Mouse (Mus musculus) neural tube, postnatal 0 days (tissue): Measurements from ENCODE around the gene Vmn1r75. TPM values are rescaled to one million over a fixed set of nuclear protein-coding genes. Genes with fewer than 3 reads are reported as not detected.

Experiments used
- polyA plus RNA-seq: library from polyadenylated mRNA; unstranded; fragments of >200 nt; fragmentation: Nextera tagmentation; extraction: Ambion mirVana; gene quantifications from 2 replicates; pipeline ENCODE4 v1.2.1, GENCODE M21; 2015

The Vmn1r75 gene
- polyA plus RNA-seq, result not detected in 2 replicates

DNA sequence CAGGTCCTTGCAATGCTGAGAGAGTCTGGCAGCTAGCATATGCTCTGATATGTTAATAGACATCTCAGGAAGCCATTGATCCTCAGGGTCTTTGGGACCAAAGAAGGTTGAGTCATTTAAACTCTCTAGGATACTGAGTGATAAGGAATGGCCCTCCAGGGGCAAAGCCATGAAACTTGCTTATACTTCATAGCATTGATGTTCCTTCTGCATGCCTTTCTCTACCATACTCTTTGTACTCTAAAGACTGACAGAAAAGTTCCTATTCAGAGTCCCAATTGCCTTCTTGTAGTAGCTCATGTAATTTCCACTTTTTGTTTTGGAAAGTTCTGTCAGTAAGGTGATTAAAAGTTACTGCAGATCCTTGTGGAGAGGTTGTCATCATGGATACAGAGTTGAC, at the start of gene Vmn1r75:
Gene Vmn1r75 (plus strand): TSS at position 301 of the 400 bp plus-strand sequence.

DNA sequence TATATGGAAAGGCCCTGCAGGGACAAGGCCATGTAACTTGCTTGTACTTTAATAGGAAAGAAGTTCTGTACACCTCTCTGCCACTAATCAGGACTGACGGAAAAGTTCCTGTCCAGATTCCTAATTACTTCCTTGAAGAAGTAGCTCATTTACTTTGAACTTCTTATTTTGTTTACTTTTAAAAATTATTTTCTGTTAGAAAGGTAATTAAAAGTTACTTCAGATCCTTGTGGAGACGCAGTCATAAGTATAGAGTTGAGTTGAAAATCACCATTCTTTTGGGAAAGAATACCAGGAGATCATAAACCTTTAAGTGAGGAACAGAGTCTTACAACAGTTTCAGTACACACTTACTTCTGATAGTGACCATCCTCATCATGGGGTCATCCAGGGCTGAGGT, 40.8 kb upstream of the Vmn1r75 start, which contains the start of gene Vmn1r74:
Gene Vmn1r74 (plus strand): TSS at position 301 of the 400 bp plus-strand sequence.

Other genes starting within 250 kb of the Vmn1r75 start
- gene Vmn1r72, start 194.5 kb upstream of the Vmn1r75 start, polyA plus RNA-seq, result not detected in 2 replicates
- not detected in 2 replicates for gene Vmn1r73, start 144.4 kb upstream of the Vmn1r75 start, polyA plus RNA-seq
- not detected in 2 replicates for gene Vmn1r74, start 40.6 kb upstream of the Vmn1r75 start, polyA plus RNA-seq
- gene Vmn1r76, start 63.6 kb downstream of the Vmn1r75 start, polyA plus RNA-seq, result not detected in 2 replicates
- not detected in 2 replicates for gene Vmn1r77, start 162.1 kb downstream of the Vmn1r75 start, polyA plus RNA-seq